Mouse (Mus musculus): ENCODE data around the gene Rab7b. TPM values are rescaled to one million over a fixed set of nuclear protein-coding genes. Genes with fewer than 3 reads are reported as not detected.

The Rab7b gene
- polyA plus RNA-seq, 1 experiment from 2014 or later, result 19.2 TPM

- no peak overlapping the region for H3K4me3 ChIP-seq (replicated peaks)
- H3K4me2 ChIP-seq (replicated peaks), result no peak overlapping the region
- no peaks in the 10 kb centered on the region for H3K27me3 ChIP-seq
- WGBS, result 76% methylated on average over 9 of the region's 9 CpGs
- H3K27ac ChIP-seq (replicated peaks), result no peak overlapping the region
- no peak overlapping the region for H3K9ac ChIP-seq
- no peaks in the 10 kb centered on the region for H3K9me3 ChIP-seq (replicated peaks)
- H3K36me3 ChIP-seq, result no peaks in the 10 kb centered on the region
- ATAC-seq (ENCODE audit: insufficient number of reproducible peaks, low FRiP score, low TSS enrichment, low read depth), result no peak
- no peaks in the 10 kb centered on the region for H3K4me1 ChIP-seq
These were observed 25.1 kb upstream of the Rab7b start for GRCm38 (mm10) chr1:131663286-131663995.

GRCm38 (mm10) chr1:131664136-131664535, 24.4 kb upstream of the Rab7b start:
- no peak overlapping the region for H3K9ac ChIP-seq
- no peak overlapping the region for H3K27ac ChIP-seq (replicated peaks)
- WGBS, result 86% methylated on average over 5 of the region's 5 CpGs
- H3K4me1 ChIP-seq, result no peaks in the 10 kb centered on the region
- H3K9me3 ChIP-seq (replicated peaks), result no peaks in the 10 kb centered on the region
- H3K4me3 ChIP-seq (replicated peaks), result no peak overlapping the region
- ATAC-seq (ENCODE audit: insufficient number of reproducible peaks, low FRiP score, low TSS enrichment, low read depth), result no peak
- no peaks in the 10 kb centered on the region for H3K27me3 ChIP-seq
- no peaks in the 10 kb centered on the region for H3K36me3 ChIP-seq
- no peak overlapping the region for H3K4me2 ChIP-seq (replicated peaks)

- Histone ChIP-seq H3K9ac (no peak overlapping the region), H3K27me3 (no peaks in the 10 kb centered on the region), H3K9me3 (replicated peaks) (no peaks in the 10 kb centered on the region), H3K36me3 (no peaks in the 10 kb centered on the region), H3K4me3 (replicated peaks) (no peak overlapping the region), H3K27ac (replicated peaks) (no peak overlapping the region), H3K4me1 (no peaks in the 10 kb centered on the region), H3K4me2 (replicated peaks) (no peak overlapping the region)
- 70% methylated on average over 1 of the region's 1 CpGs for WGBS
- no peak for ATAC-seq (ENCODE audit: insufficient number of reproducible peaks, low FRiP score, low TSS enrichment, low read depth)
These were observed 22.6 kb upstream of the Rab7b start for GRCm38 (mm10) chr1:131665886-131666285.

GRCm38 (mm10) chr1:131671113-131671512, 17.4 kb upstream of the Rab7b start:
- no peak overlapping the region for H3K4me2 ChIP-seq (replicated peaks)
- H3K9ac ChIP-seq, result no peak overlapping the region
- no peaks in the 10 kb centered on the region for H3K27me3 ChIP-seq
- no peaks in the 10 kb centered on the region for H3K9me3 ChIP-seq (replicated peaks)
- 90% methylated on average over 8 of the region's 8 CpGs for WGBS
- no peak for ATAC-seq (ENCODE audit: insufficient number of reproducible peaks, low FRiP score, low TSS enrichment, low read depth)
- H3K27ac ChIP-seq (replicated peaks), result no peak overlapping the region
- H3K36me3 ChIP-seq, result no peaks in the 10 kb centered on the region
- no peak overlapping the region for H3K4me3 ChIP-seq (replicated peaks)
- H3K4me1 ChIP-seq, result no peaks in the 10 kb centered on the region

- H3K36me3 ChIP-seq, result no peaks in the 10 kb centered on the region
- no peak overlapping the region for H3K27ac ChIP-seq (replicated peaks)
- ATAC-seq (ENCODE audit: insufficient number of reproducible peaks, low FRiP score, low TSS enrichment, low read depth), result no peak
- 78% methylated on average over 7 of the region's 7 CpGs for WGBS
- H3K9ac ChIP-seq, result no peak overlapping the region
- no peak overlapping the region for H3K4me2 ChIP-seq (replicated peaks)
- no peaks in the 10 kb centered on the region for H3K27me3 ChIP-seq
- no peak overlapping the region for H3K4me3 ChIP-seq (replicated peaks)
- H3K4me1 ChIP-seq, result no peaks in the 10 kb centered on the region
- H3K9me3 ChIP-seq (replicated peaks), result no peaks in the 10 kb centered on the region
These were observed 16.1 kb upstream of the Rab7b start for GRCm38 (mm10) chr1:131672361-131672760.

- Histone ChIP-seq H3K4me3 (replicated peaks) (no peak overlapping the region), H3K4me2 (replicated peaks) (no peak overlapping the region), H3K27me3 (no peaks in the 10 kb centered on the region), H3K4me1 (no peaks in the 10 kb centered on the region), H3K9ac (no peak overlapping the region), H3K9me3 (replicated peaks) (no peaks in the 10 kb centered on the region), H3K36me3 (no peaks in the 10 kb centered on the region), H3K27ac (replicated peaks) (no peak overlapping the region)
- no peak for ATAC-seq (ENCODE audit: insufficient number of reproducible peaks, low FRiP score, low TSS enrichment, low read depth)
- WGBS, result 72% methylated on average over 5 of the region's 5 CpGs
These were observed 8.9 kb upstream of the Rab7b start for GRCm38 (mm10) chr1:131679644-131680043.

- Histone ChIP-seq H3K9me3 (replicated peaks) (no peaks in the 10 kb centered on the region), H3K4me3 (replicated peaks) (no peak overlapping the region), H3K4me1 (peaks cover 21% of the 10 kb centered on the region), H3K36me3 (no peaks in the 10 kb centered on the region), H3K27me3 (no peaks in the 10 kb centered on the region), H3K4me2 (replicated peaks) (no peak overlapping the region), H3K27ac (replicated peaks) (no peak overlapping the region), H3K9ac (no peak overlapping the region)
- WGBS, result 86% methylated on average over 2 of the region's 2 CpGs
- 0 out of 2 replicates have a peak, but pooled peaks have one; percentile 47 for ATAC-seq (ENCODE audit: insufficient number of reproducible peaks, low FRiP score, low TSS enrichment, low read depth)
These were observed 756 bp upstream of the Rab7b start for GRCm38 (mm10) chr1:131687739-131688138.

- H3K4me3 ChIP-seq (replicated peaks), result peak overlapping the region; percentile 30
- H3K9ac ChIP-seq, result no peak overlapping the region
- ATAC-seq (ENCODE audit: insufficient number of reproducible peaks, low FRiP score, low TSS enrichment, low read depth), result no peak
- H3K4me2 ChIP-seq (replicated peaks), result peak overlapping the region; percentile 27
- no peaks in the 10 kb centered on the region for H3K9me3 ChIP-seq (replicated peaks)
- no peaks in the 10 kb centered on the region for H3K36me3 ChIP-seq
- H3K27me3 ChIP-seq, result no peaks in the 10 kb centered on the region
- H3K27ac ChIP-seq (replicated peaks), result peak overlapping the region; percentile 87
- 61% methylated on average over 3 of the region's 3 CpGs for WGBS
- peaks cover 21% of the 10 kb centered on the region for H3K4me1 ChIP-seq
These were observed 521 bp downstream of the Rab7b start for GRCm38 (mm10) chr1:131689016-131689415.

- Histone ChIP-seq H3K4me2 (replicated peaks) (peak overlapping the region; percentile 27), H3K27ac (replicated peaks) (peak overlapping the region; percentile 87), H3K27me3 (no peaks in the 10 kb centered on the region), H3K9ac (no peak overlapping the region), H3K4me1 (peaks cover 21% of the 10 kb centered on the region), H3K9me3 (replicated peaks) (no peaks in the 10 kb centered on the region), H3K36me3 (no peaks in the 10 kb centered on the region), H3K4me3 (replicated peaks) (peak overlapping the region; percentile 30)
- no peak for ATAC-seq (ENCODE audit: insufficient number of reproducible peaks, low FRiP score, low TSS enrichment, low read depth)
- 62% methylated on average over 5 of the region's 5 CpGs for WGBS
These were observed 1.4 kb downstream of the Rab7b start for GRCm38 (mm10) chr1:131689899-131690298.

- Histone ChIP-seq H3K36me3 (no peaks in the 10 kb centered on the region), H3K27me3 (no peaks in the 10 kb centered on the region), H3K9ac (no peak overlapping the region), H3K4me1 (peaks cover 21% of the 10 kb centered on the region), H3K27ac (replicated peaks) (peak overlapping the region; percentile 87), H3K4me2 (replicated peaks) (peak overlapping the region; percentile 27), H3K4me3 (replicated peaks) (peak overlapping the region; percentile 30; the same call in 1 of the 2 replicates), H3K9me3 (replicated peaks) (no peaks in the 10 kb centered on the region)
- ATAC-seq (ENCODE audit: insufficient number of reproducible peaks, low FRiP score, low TSS enrichment, low read depth), result peak; percentile 75; the same call in 1 of the 2 replicates
- WGBS, result 47% methylated on average over 3 of the region's 3 CpGs
These were observed 1.9 kb downstream of the Rab7b start for GRCm38 (mm10) chr1:131690435-131690834.

- no peak overlapping the region for H3K4me2 ChIP-seq (replicated peaks)
- H3K4me3 ChIP-seq (replicated peaks), result no peak overlapping the region
- peaks cover 21% of the 10 kb centered on the region for H3K4me1 ChIP-seq
- H3K36me3 ChIP-seq, result no peaks in the 10 kb centered on the region
- peak; percentile 13; the same call in 1 of the 2 replicates for ATAC-seq (ENCODE audit: insufficient number of reproducible peaks, low FRiP score, low TSS enrichment, low read depth)
- no peak overlapping the region for H3K9ac ChIP-seq
- peak overlapping the region; percentile 87 for H3K27ac ChIP-seq (replicated peaks)
- H3K27me3 ChIP-seq, result no peaks in the 10 kb centered on the region
- H3K9me3 ChIP-seq (replicated peaks), result no peaks in the 10 kb centered on the region
These were observed 2.9 kb downstream of the Rab7b start for GRCm38 (mm10) chr1:131691356-131691755.

GRCm38 (mm10) chr1:131695308-131695707, 6.8 kb downstream of the Rab7b start:
- Histone ChIP-seq H3K27me3 (no peaks in the 10 kb centered on the region), H3K36me3 (no peaks in the 10 kb centered on the region), H3K4me3 (replicated peaks) (no peak overlapping the region), H3K4me2 (replicated peaks) (no peak overlapping the region), H3K9ac (no peak overlapping the region), H3K9me3 (replicated peaks) (no peaks in the 10 kb centered on the region), H3K4me1 (peaks cover 13% of the 10 kb centered on the region), H3K27ac (replicated peaks) (no peak overlapping the region)
- WGBS, result 69% methylated on average over 2 of the region's 2 CpGs
- no peak for ATAC-seq (ENCODE audit: insufficient number of reproducible peaks, low FRiP score, low TSS enrichment, low read depth)

Data from embryonic facial prominence, embryonic 15.5 days (tissue).